ENCODE assay signal across 23 mouse cellular contexts in genomic region chr10:71138132-71138851, GRCm38 (mm10). TPM values are rescaled to one million over a fixed set of nuclear protein-coding genes. Genes with fewer than 3 reads are reported as not detected.
DNase-seq lines count a peak whose midpoint lies in the region; ATAC-seq lines count a peak whose summit lies in the region.
"Had no signal": no experiment of that assay in that cellular context is flagged by ENCODE, and none has a peak within 500 bp of the region (broad histone marks: within the 10 kb centered on the region; RNA-seq: fewer than 3 reads in every experiment).

No protein-coding gene starts in this region.

- no peak overlapping the region for H3K9ac ChIP-seq in limb, embryonic 13.5 days
- H3K9ac ChIP-seq: hindbrain, embryonic 15.5 days; midbrain, embryonic 15.5 days; stomach, embryonic 15.5 days had no signal

- peak; percentile 42; the same call in 1 of the 2 replicates for ATAC-seq in limb, embryonic 13.5 days (ENCODE audit: low FRiP score, low read depth)
- ATAC-seq: forebrain, embryonic 16.5 days; intestine, embryonic 16.5 days; midbrain, embryonic 15.5 days had no signal

- DNase-seq in embryo, embryonic 11 days: peak; percentile 51
- no peak for DNase-seq in embryo, embryonic 9.5 days (ENCODE audit: extremely low spot score)
- DNase-seq in layer of hippocampus, adult 9-11 months: peak; percentile 5
- no peak for DNase-seq in layer of hippocampus, postnatal 14 days (ENCODE audit: low spot score in 2 of 2)
- DNase-seq in embryonic facial prominence, embryonic 10.5 days (ENCODE audit: low spot score): no peak
- no peak for DNase-seq in ovary, postnatal 10 days (ENCODE audit: low spot score)
- DNase-seq in urinary bladder, adult 18-20 months (ENCODE audit: low spot score in 2 of 2): no peak
- DNase-seq: adrenal gland, adult 8-10 months; cerebellum, adult 11 months; cerebellum, postnatal 25 days; kidney, postnatal 10 days; lung, adult 2 months had no signal

- no peak overlapping the region for H3K4me3 ChIP-seq in embryonic facial prominence, embryonic 10.5 days
- H3K4me3 ChIP-seq in limb, embryonic 13.5 days: no peak overlapping the region
- H3K4me3 ChIP-seq: erythroblast, embryonic 14.5 days; heart, adult 2 months; hindbrain, embryonic 15.5 days; midbrain, embryonic 15.5 days; stomach, embryonic 15.5 days had no signal

- 0 out of 2 replicates have a peak, but pooled peaks cover 2% of the 10 kb centered on the region for H3K9me3 ChIP-seq in embryonic facial prominence, embryonic 10.5 days
- H3K9me3 ChIP-seq in limb, embryonic 13.5 days: peaks cover 5% of the 10 kb centered on the region; the same call in 1 of the 2 replicates
- H3K9me3 ChIP-seq: hindbrain, embryonic 15.5 days; stomach, embryonic 15.5 days had no signal

- WGBS in embryonic facial prominence, embryonic 10.5 days: 72% methylated on average over 14 of the region's 14 CpGs
- WGBS in limb, embryonic 13.5 days: 49% methylated on average over 13 of the region's 14 CpGs

- no peak overlapping the region for H3K4me2 ChIP-seq in limb, embryonic 13.5 days (replicated peaks)
- H3K4me2 ChIP-seq: hindbrain, embryonic 15.5 days; liver, embryonic 11.5 days; midbrain, embryonic 15.5 days; stomach, embryonic 15.5 days had no signal

- peaks cover 29% of the 10 kb centered on the region for H3K4me1 ChIP-seq in embryonic facial prominence, embryonic 10.5 days
- peaks cover 50% of the 10 kb centered on the region for H3K4me1 ChIP-seq in limb, embryonic 13.5 days
- H3K4me1 ChIP-seq: midbrain, embryonic 15.5 days; stomach, embryonic 15.5 days had no signal

- H3K27ac ChIP-seq in embryonic facial prominence, embryonic 10.5 days (replicated peaks): 0 out of 2 replicates have a peak overlapping the region, but pooled peaks have one; percentile 63
- peak overlapping the region; percentile 59 for H3K27ac ChIP-seq in limb, embryonic 13.5 days
- H3K27ac ChIP-seq: heart, adult 2 months; hindbrain, embryonic 15.5 days; macrophage; midbrain, embryonic 15.5 days; stomach, embryonic 15.5 days had no signal

- H3K36me3 ChIP-seq in embryonic facial prominence, embryonic 10.5 days (replicated peaks): no peaks in the 10 kb centered on the region
- H3K36me3 ChIP-seq in limb, embryonic 13.5 days: no peaks in the 10 kb centered on the region; the same call in 1 of the 2 replicates
- H3K36me3 ChIP-seq: hindbrain, embryonic 15.5 days; midbrain, embryonic 15.5 days; stomach, embryonic 15.5 days had no signal

- no peaks in the 10 kb centered on the region for H3K27me3 ChIP-seq in embryonic facial prominence, embryonic 10.5 days (replicated peaks; ENCODE audit: low read depth, poor library complexity, severe bottlenecking)
- H3K27me3 ChIP-seq in limb, embryonic 13.5 days: no peaks in the 10 kb centered on the region
- H3K27me3 ChIP-seq: CH12.LX; hindbrain, embryonic 15.5 days; midbrain, embryonic 15.5 days; stomach, embryonic 15.5 days had no signal

RNA-seq across cellular contexts. Expression of gene Bicc1, which starts 21.2 kb away (rescaled TPM):
- 1 to 10 TPM; 5.0 to 5.7 TPM for total RNA-seq in layer of hippocampus, postnatal 14 days (2021)
- 4.2 and 5.2 TPM in 2 replicates for polyA plus RNA-seq in embryonic facial prominence, embryonic 10.5 days (2016; fragmentation: Nextera tagmentation; extraction: Ambion mirVana)
- 31.8 and 33.3 TPM in 2 replicates for polyA plus RNA-seq in limb, embryonic 13.5 days (2015; fragmentation: Nextera tagmentation; extraction: Ambion mirVana)
- total RNA-seq: CH12.LX had no signal
- polyA plus RNA-seq: erythroblast, embryonic 14.5 days; macrophage had no signal

Comparison
In these comparisons a context has a peak if more than half of its experiments do, and no peak if none do; other contexts are left out.
1. DNase-seq: peak in embryo, embryonic 11 days (single experiment) and layer of hippocampus, adult 9-11 months (single experiment); none in embryo, embryonic 9.5 days (single experiment), layer of hippocampus, postnatal 14 days (0 of 2), embryonic facial prominence, embryonic 10.5 days (single experiment), ovary, postnatal 10 days (single experiment) and urinary bladder, adult 18-20 months (0 of 2).